Mouse (Mus musculus) effector memory CD4-positive, alpha-beta T cell, adult 7 months (primary cell): ENCODE results near the gene Uxs1. TPM values are rescaled to one million over a fixed set of nuclear protein-coding genes. Genes with fewer than 3 reads are reported as not detected.

ENCODE experiments used
- polyA plus RNA-seq: library from polyadenylated mRNA; unstranded; fragments of 100-300 nt; shearing (Covaris generic); gene quantifications from one replicate; pipeline ENCODE4 v1.2.1, GENCODE M21; 2017

Uxs1 gene
- 7.5 TPM for polyA plus RNA-seq

GRCm38 (mm10) chr1:43827763-43828194 lies at the start of gene Uxs1:
TSS of gene Uxs1 (minus strand) at chr1:43827800.

GRCm38 (mm10) chr1:43730491-43730924 lies 97.1 kb downstream of the Uxs1 start, which contains the start of gene 1500015O10Rik:
TSS of gene 1500015O10Rik (plus strand) at chr1:43730602.

Other genes with a start within 250 kb of the Uxs1 start
- not detected for gene 1500015O10Rik, start 97.2 kb downstream of the Uxs1 start, polyA plus RNA-seq
- gene Tpp2, start 105.8 kb upstream of the Uxs1 start, polyA plus RNA-seq: 170 TPM
- 0.11 TPM for gene Mettl21c, start 192.2 kb upstream of the Uxs1 start, polyA plus RNA-seq
- 0.41 TPM for gene Gm8251, start 234.1 kb upstream of the Uxs1 start, polyA plus RNA-seq